Mouse (Mus musculus): ENCODE measurements around the gene Ahctf1. TPM values are rescaled to one million over a fixed set of nuclear protein-coding genes. Genes with fewer than 3 reads are reported as not detected.

Gene Ahctf1
- polyA plus RNA-seq (2015; fragmentation: Nextera tagmentation; extraction: Ambion mirVana) = 13.3 and 13.8 TPM in 2 replicates

- Histone ChIP-seq H3K4me3 (ENCODE audit: low read length) (peak within 1 kb of the TSS; percentile 66), H3K36me3 (ENCODE audit: control insufficient read depth, insufficient read depth) (peaks cover 6% of the 10 kb centered on the region; the same call in 1 of the 2 replicates), H3K4me1 (ENCODE audit: control insufficient read depth, insufficient read depth, low read length) (peaks cover 19% of the 10 kb centered on the region), H3K9ac (ENCODE audit: low read length) (peak within 1 kb of the TSS; percentile 90), H3K27ac (ENCODE audit: low read length) (peak within 1 kb of the TSS; percentile 96), H3K4me2 (ENCODE audit: low read depth, low read length) (peak within 1 kb of the TSS; percentile 77), H3K27me3 (ENCODE audit: control insufficient read depth, insufficient read depth, low read length) (no peaks in the 10 kb centered on the region), H3K9me3 (replicated peaks; ENCODE audit: control insufficient read depth, low read length) (0 out of 2 replicates have a peak, but pooled peaks cover 2% of the 10 kb centered on the region)
- WGBS = under 1% methylated on average over 56 of the region's 56 CpGs
- peak; percentile 98 for ATAC-seq (replicated peaks; ENCODE audit: extremely low read depth, insufficient read depth, low FRiP score)
Measured at GRCm38 (mm10) chr1:179803513-179804139, at the start of gene Ahctf1. TSS of gene Ahctf1 (minus strand) at chr1:179803680.

- Histone ChIP-seq H3K27me3 (ENCODE audit: control insufficient read depth, insufficient read depth, low read length) (no peaks in the 10 kb centered on the region), H3K9me3 (replicated peaks; ENCODE audit: control insufficient read depth, low read length) (0 out of 2 replicates have a peak, but pooled peaks cover 2% of the 10 kb centered on the region), H3K9ac (ENCODE audit: low read length) (peak overlapping the region; percentile 68), H3K36me3 (ENCODE audit: control insufficient read depth, insufficient read depth) (no peaks in the 10 kb centered on the region), H3K27ac (ENCODE audit: low read length) (0 out of 2 replicates have a peak overlapping the region, but pooled peaks have one; percentile 11), H3K4me1 (ENCODE audit: control insufficient read depth, insufficient read depth, low read length) (peaks cover 13% of the 10 kb centered on the region), H3K4me2 (ENCODE audit: low read depth, low read length) (peak overlapping the region; percentile 64), H3K4me3 (ENCODE audit: low read length) (peak overlapping the region; percentile 49)
- ATAC-seq (replicated peaks; ENCODE audit: extremely low read depth, insufficient read depth, low FRiP score) = peak; percentile 63
- WGBS = 2% methylated on average over 20 of the region's 20 CpGs
Measured at GRCm38 (mm10) chr1:179847759-179848389, 44.4 kb upstream of the Ahctf1 start.

- Histone ChIP-seq H3K9me3 (replicated peaks; ENCODE audit: control insufficient read depth, low read length) (0 out of 2 replicates have a peak, but pooled peaks cover 2% of the 10 kb centered on the region), H3K4me3 (ENCODE audit: low read length) (no peak overlapping the region), H3K9ac (ENCODE audit: low read length) (no peak overlapping the region), H3K4me1 (ENCODE audit: control insufficient read depth, insufficient read depth, low read length) (peaks cover 13% of the 10 kb centered on the region), H3K27me3 (ENCODE audit: control insufficient read depth, insufficient read depth, low read length) (no peaks in the 10 kb centered on the region), H3K4me2 (ENCODE audit: low read depth, low read length) (peak overlapping the region; percentile 64; the same call in 1 of the 2 replicates), H3K36me3 (ENCODE audit: control insufficient read depth, insufficient read depth) (no peaks in the 10 kb centered on the region), H3K27ac (ENCODE audit: low read length) (no peak overlapping the region)
- 46% methylated on average over 7 of the region's 7 CpGs for WGBS
- ATAC-seq (replicated peaks; ENCODE audit: extremely low read depth, insufficient read depth, low FRiP score) = no peak
Measured at GRCm38 (mm10) chr1:179847173-179847572, 43.7 kb upstream of the Ahctf1 start.

- Histone ChIP-seq H3K36me3 (ENCODE audit: control insufficient read depth, insufficient read depth) (no peaks in the 10 kb centered on the region), H3K4me2 (ENCODE audit: low read depth, low read length) (no peak overlapping the region), H3K9ac (ENCODE audit: low read length) (no peak overlapping the region), H3K27ac (ENCODE audit: low read length) (no peak overlapping the region), H3K4me3 (ENCODE audit: low read length) (no peak overlapping the region), H3K9me3 (replicated peaks; ENCODE audit: control insufficient read depth, low read length) (0 out of 2 replicates have a peak, but pooled peaks cover 2% of the 10 kb centered on the region), H3K4me1 (ENCODE audit: control insufficient read depth, insufficient read depth, low read length) (peaks cover 13% of the 10 kb centered on the region), H3K27me3 (ENCODE audit: control insufficient read depth, insufficient read depth, low read length) (no peaks in the 10 kb centered on the region)
- WGBS = 86% methylated on average over 16 of the region's 16 CpGs
- ATAC-seq (replicated peaks; ENCODE audit: extremely low read depth, insufficient read depth, low FRiP score) = no peak
Measured at GRCm38 (mm10) chr1:179845832-179846499, 42.5 kb upstream of the Ahctf1 start.

GRCm38 (mm10) chr1:179844894-179845293 is 41.4 kb upstream of the Ahctf1 start:
- no peak overlapping the region for H3K27ac ChIP-seq (ENCODE audit: low read length)
- no peak overlapping the region for H3K4me3 ChIP-seq (ENCODE audit: low read length)
- no peaks in the 10 kb centered on the region for H3K27me3 ChIP-seq (ENCODE audit: control insufficient read depth, insufficient read depth, low read length)
- ATAC-seq (replicated peaks; ENCODE audit: extremely low read depth, insufficient read depth, low FRiP score) = peak; percentile 58
- 0 out of 2 replicates have a peak, but pooled peaks cover under 1% of the 10 kb centered on the region for H3K9me3 ChIP-seq (replicated peaks; ENCODE audit: control insufficient read depth, low read length)
- peaks cover 13% of the 10 kb centered on the region for H3K4me1 ChIP-seq (ENCODE audit: control insufficient read depth, insufficient read depth, low read length)
- no peak overlapping the region for H3K9ac ChIP-seq (ENCODE audit: low read length)
- WGBS = 19% methylated on average over 5 of the region's 5 CpGs
- H3K36me3 ChIP-seq (ENCODE audit: control insufficient read depth, insufficient read depth) = no peaks in the 10 kb centered on the region
- no peak overlapping the region for H3K4me2 ChIP-seq (ENCODE audit: low read depth, low read length)

- Histone ChIP-seq H3K4me1 (ENCODE audit: control insufficient read depth, insufficient read depth, low read length) (peaks cover 13% of the 10 kb centered on the region), H3K36me3 (ENCODE audit: control insufficient read depth, insufficient read depth) (no peaks in the 10 kb centered on the region), H3K4me2 (ENCODE audit: low read depth, low read length) (no peak overlapping the region), H3K4me3 (ENCODE audit: low read length) (no peak overlapping the region), H3K27ac (ENCODE audit: low read length) (no peak overlapping the region), H3K9ac (ENCODE audit: low read length) (no peak overlapping the region), H3K27me3 (ENCODE audit: control insufficient read depth, insufficient read depth, low read length) (no peaks in the 10 kb centered on the region), H3K9me3 (replicated peaks; ENCODE audit: control insufficient read depth, low read length) (no peaks in the 10 kb centered on the region)
- ATAC-seq (replicated peaks; ENCODE audit: extremely low read depth, insufficient read depth, low FRiP score) = no peak
- WGBS = 9% methylated on average over 3 of the region's 3 CpGs
Measured at GRCm38 (mm10) chr1:179843981-179844380, 40.5 kb upstream of the Ahctf1 start.

- Histone ChIP-seq H3K4me3 (ENCODE audit: low read length) (no peak overlapping the region), H3K27ac (ENCODE audit: low read length) (no peak overlapping the region), H3K36me3 (ENCODE audit: control insufficient read depth, insufficient read depth) (no peaks in the 10 kb centered on the region), H3K4me2 (ENCODE audit: low read depth, low read length) (no peak overlapping the region), H3K4me1 (ENCODE audit: control insufficient read depth, insufficient read depth, low read length) (peaks cover 10% of the 10 kb centered on the region), H3K27me3 (ENCODE audit: control insufficient read depth, insufficient read depth, low read length) (no peaks in the 10 kb centered on the region), H3K9me3 (replicated peaks; ENCODE audit: control insufficient read depth, low read length) (no peaks in the 10 kb centered on the region), H3K9ac (ENCODE audit: low read length) (no peak overlapping the region)
- ATAC-seq (replicated peaks; ENCODE audit: extremely low read depth, insufficient read depth, low FRiP score) = no peak; the same call in 1 of the 2 replicates
- 74% methylated on average over 7 of the region's 7 CpGs for WGBS
Measured at GRCm38 (mm10) chr1:179842568-179842967, 39.1 kb upstream of the Ahctf1 start.

- H3K9ac ChIP-seq (ENCODE audit: low read length) = no peak overlapping the region
- no peak overlapping the region for H3K27ac ChIP-seq (ENCODE audit: low read length)
- H3K4me1 ChIP-seq (ENCODE audit: control insufficient read depth, insufficient read depth, low read length) = no peaks in the 10 kb centered on the region
- no peak for ATAC-seq (replicated peaks; ENCODE audit: extremely low read depth, insufficient read depth, low FRiP score)
- no peaks in the 10 kb centered on the region for H3K36me3 ChIP-seq (ENCODE audit: control insufficient read depth, insufficient read depth)
- H3K4me2 ChIP-seq (ENCODE audit: low read depth, low read length) = no peak overlapping the region
- no peaks in the 10 kb centered on the region for H3K27me3 ChIP-seq (ENCODE audit: control insufficient read depth, insufficient read depth, low read length)
- no peak overlapping the region for H3K4me3 ChIP-seq (ENCODE audit: low read length)
- H3K9me3 ChIP-seq (replicated peaks; ENCODE audit: control insufficient read depth, low read length) = peaks cover 7% of the 10 kb centered on the region
- 83% methylated on average over 7 of the region's 7 CpGs for WGBS
Measured at GRCm38 (mm10) chr1:179836426-179837404, 33.2 kb upstream of the Ahctf1 start.

All from heart, embryonic 16.5 days (tissue).